Mouse (Mus musculus) midbrain, embryonic 16.5 days (tissue): Measurements from ENCODE around the gene B4galt2. TPM values are rescaled to one million over a fixed set of nuclear protein-coding genes. Genes with fewer than 3 reads are reported as not detected.

ENCODE experiments used
- ATAC-seq: fragments of 200-750 bp; cut with Nextera tagmentation; 2 replicates; pipeline ENCODE4 v1.8.0; 2017; ENCODE audit warnings: moderate TSS enrichment
- H3K27ac ChIP-seq: fragments of 300-500 bp; sonication (generic); 2 replicates; pipeline ENCODE4 v1.5.1; 2014; ENCODE audit warnings: mild to moderate bottlenecking, low read length, mixed read lengths
- H3K27me3 ChIP-seq: fragments of 300-500 bp; sonication (generic); 2 replicates; pipeline ENCODE4 v1.6.1; 2014; ENCODE audit warnings: low read depth, low read length, mixed read lengths; ENCODE audit not compliant: control insufficient read depth, insufficient read depth
- H3K36me3 ChIP-seq: fragments of 300-500 bp; sonication (generic); 2 replicates; pipeline ENCODE4 v1.6.1; 2014; ENCODE audit warnings: mild to moderate bottlenecking, low read length, moderate library complexity, mixed read lengths; ENCODE audit not compliant: control insufficient read depth, insufficient read depth
- H3K4me1 ChIP-seq: fragments of 300-500 bp; sonication (generic); 2 replicates; pipeline ENCODE4 v1.6.1; 2014; ENCODE audit warnings: mild to moderate bottlenecking, low read length, mixed read lengths; ENCODE audit not compliant: control insufficient read depth, insufficient read depth
- H3K4me2 ChIP-seq: fragments of 300-500 bp; sonication (generic); 2 replicates; pipeline ENCODE4 v1.6.1; 2014; ENCODE audit warnings: mild to moderate bottlenecking, low read length, mixed read lengths
- H3K4me3 ChIP-seq: fragments of 300-500 bp; sonication (generic); 2 replicates; pipeline ENCODE4 v1.5.1; 2014; ENCODE audit warnings: low read depth, mild to moderate bottlenecking, low read length, moderate library complexity, mixed read lengths
- H3K9ac ChIP-seq: fragments of 300-500 bp; sonication (generic); 2 replicates; pipeline ENCODE4 v1.6.1; 2014; ENCODE audit warnings: low read depth, low read length, mixed read lengths
- H3K9me3 ChIP-seq: fragments of 300-500 bp; sonication (generic); replicated peaks from 2 replicates; pipeline ENCODE4 v1.6.1; 2014; ENCODE audit warnings: mild to moderate bottlenecking, low read length, mixed read lengths; ENCODE audit not compliant: control insufficient read depth, poor library complexity, severe bottlenecking
- WGBS: fragments of 180-500 bp; shearing (Covaris S2); extraction: QIAGEN DNeasy Blood & Tissue Kit; methylation state at CpG from one replicate; pipeline ENCODE4 v1.1.7; 2014; 5-methylcytosine and 5-hydroxymethylcytosine counted together
- polyA plus RNA-seq: library from polyadenylated mRNA; unstranded; fragments of >200 nt; fragmentation: Nextera tagmentation; extraction: Ambion mirVana; gene quantifications from 2 replicates; pipeline ENCODE4 v1.2.1, GENCODE M21; 2015

B4galt2 gene
- polyA plus RNA-seq, 1 experiment from 2014 or later: 65.5 TPM

DNA sequence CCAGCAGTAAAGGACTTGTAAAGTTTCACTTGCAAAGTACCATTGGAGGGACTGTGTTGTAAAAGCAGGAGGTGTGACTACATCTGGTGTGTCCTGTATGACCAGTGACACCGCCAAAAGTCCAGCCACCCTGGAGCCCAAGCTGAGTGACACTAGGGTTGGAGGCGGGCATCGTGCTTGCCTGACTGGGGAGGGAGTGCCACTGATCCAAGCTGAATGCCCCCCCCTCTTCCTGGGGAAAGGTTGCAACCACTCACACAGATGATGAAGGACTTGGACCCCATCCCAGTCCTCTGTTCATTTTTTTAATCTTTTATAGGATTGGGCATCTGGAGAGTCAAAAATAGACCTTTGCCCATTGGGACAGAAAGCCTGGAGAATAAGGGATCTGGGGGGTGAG lies 41.7 kb downstream of the B4galt2 start:
- WGBS: 89% methylated on average over 3 of the region's 3 CpGs
- Histone ChIP-seq H3K4me3 (no peak overlapping the region), H3K27ac (no peak overlapping the region), H3K4me2 (no peak overlapping the region), H3K9ac (no peak overlapping the region), H3K36me3 (no peaks in the 10 kb centered on the region), H3K4me1 (peaks cover 5% of the 10 kb centered on the region; the same call in 1 of the 2 replicates), H3K9me3 (no peaks in the 10 kb centered on the region), H3K27me3 (no peaks in the 10 kb centered on the region)
- no peak for ATAC-seq

DNA sequence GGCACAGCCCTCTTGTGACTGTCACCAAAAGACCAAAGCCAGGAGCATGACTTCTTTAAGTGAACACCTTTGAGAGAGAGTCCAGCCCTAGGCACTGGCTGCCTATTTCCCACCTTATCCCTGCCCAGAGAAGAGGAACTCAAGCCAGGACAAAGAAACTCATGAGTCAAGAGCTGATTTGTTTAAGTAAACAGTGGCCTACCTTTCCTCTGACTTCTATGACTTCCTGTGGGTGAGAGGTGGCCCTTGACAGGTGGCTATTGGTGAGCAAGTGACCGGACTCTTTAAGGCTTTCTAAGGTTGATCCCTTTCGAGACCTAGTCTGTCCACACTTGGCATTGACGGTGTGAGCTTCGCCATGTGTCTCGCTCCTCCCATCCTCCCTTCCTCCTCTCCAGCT lies 42.5 kb downstream of the B4galt2 start:
- Histone ChIP-seq H3K36me3 (no peaks in the 10 kb centered on the region), H3K4me2 (no peak overlapping the region), H3K4me1 (peaks cover 5% of the 10 kb centered on the region; the same call in 1 of the 2 replicates), H3K9ac (no peak overlapping the region), H3K9me3 (no peaks in the 10 kb centered on the region), H3K27ac (no peak overlapping the region), H3K4me3 (no peak overlapping the region), H3K27me3 (no peaks in the 10 kb centered on the region)
- no peak for ATAC-seq
- WGBS: 94% methylated on average over 5 of the region's 5 CpGs

DNA sequence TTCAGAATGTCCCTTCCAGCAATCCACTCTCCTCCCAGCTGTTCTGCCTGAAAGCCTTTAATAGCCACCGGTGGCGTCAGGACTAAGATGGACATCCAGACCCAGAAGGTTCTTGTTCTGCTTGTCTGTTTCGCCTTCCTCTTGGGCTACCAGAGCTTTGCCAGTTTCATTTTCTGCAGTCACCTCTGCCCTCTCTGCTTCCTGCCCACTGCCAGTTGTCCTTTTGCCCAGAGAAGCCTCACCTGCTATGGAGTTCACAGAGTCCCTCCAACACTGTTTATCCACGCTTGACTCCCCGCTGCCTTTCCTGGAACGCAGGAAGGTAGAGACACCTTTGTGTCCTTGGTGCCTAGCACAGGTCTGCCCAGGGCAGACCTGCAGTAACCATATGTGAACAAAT lies 43.9 kb downstream of the B4galt2 start:
- peaks cover 10% of the 10 kb centered on the region for H3K4me1 ChIP-seq
- no peak for ATAC-seq
- H3K27me3 ChIP-seq: no peaks in the 10 kb centered on the region
- H3K9ac ChIP-seq: no peak overlapping the region
- no peak overlapping the region for H3K4me3 ChIP-seq
- H3K36me3 ChIP-seq: no peaks in the 10 kb centered on the region
- H3K9me3 ChIP-seq: no peaks in the 10 kb centered on the region
- no peak overlapping the region for H3K4me2 ChIP-seq
- no peak overlapping the region for H3K27ac ChIP-seq
- WGBS: 80% methylated on average over 6 of the region's 6 CpGs

DNA sequence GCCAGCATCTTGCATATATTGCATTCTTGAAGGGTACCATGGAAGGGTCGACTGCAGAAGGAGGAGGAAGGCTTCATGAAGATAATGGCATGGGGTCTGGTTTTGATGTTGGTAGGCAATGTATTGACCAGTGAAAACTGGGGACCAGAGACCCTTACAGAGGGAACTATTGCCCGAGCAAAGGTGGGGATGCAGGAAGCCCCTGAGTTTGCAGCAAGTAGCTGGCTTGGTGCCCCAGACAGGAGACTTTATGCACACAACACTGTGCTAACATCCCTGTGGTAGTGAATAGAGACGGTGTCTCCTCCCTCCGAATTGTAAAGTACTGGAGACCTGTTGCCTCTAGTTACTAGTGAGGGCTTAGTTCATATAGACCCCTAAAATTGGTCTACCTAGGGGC lies 46.0 kb downstream of the B4galt2 start:
- Histone ChIP-seq H3K4me2 (no peak overlapping the region), H3K9me3 (no peaks in the 10 kb centered on the region), H3K4me1 (peaks cover 12% of the 10 kb centered on the region), H3K27me3 (no peaks in the 10 kb centered on the region), H3K27ac (no peak overlapping the region), H3K36me3 (no peaks in the 10 kb centered on the region), H3K9ac (no peak overlapping the region), H3K4me3 (no peak overlapping the region; the same call in 1 of the 2 replicates)
- ATAC-seq: no peak
- WGBS: 77% methylated on average over 4 of the region's 4 CpGs

DNA sequence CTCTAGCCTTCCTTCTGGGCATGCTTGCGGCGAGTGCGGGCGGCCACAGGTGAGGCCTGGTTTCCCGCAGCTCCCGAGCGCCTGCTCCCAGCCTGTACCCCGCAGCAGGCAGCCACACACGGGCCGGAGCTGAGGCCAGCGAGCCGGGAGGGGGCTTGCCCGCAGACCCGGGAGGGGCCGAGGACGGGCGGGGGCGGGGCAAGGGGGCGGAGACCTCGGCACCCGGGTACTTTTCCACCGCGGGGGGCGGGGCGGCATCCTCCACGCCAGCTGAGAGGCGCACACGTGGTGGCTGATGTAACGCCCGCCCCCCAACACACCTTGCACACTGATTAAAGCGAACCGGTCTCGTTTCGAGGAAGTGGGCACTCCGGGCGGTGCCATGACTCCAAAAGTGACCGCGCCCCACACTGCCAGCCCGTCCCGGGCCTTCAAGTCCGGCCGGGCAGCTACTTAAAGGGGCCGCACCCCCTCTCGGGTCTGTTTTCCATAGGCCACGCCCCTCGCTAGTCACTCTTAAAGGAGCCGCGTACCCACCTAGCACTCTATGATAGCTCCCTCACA lies 47.0 kb downstream of the B4galt2 start:
- Histone ChIP-seq H3K4me1 (peaks cover 12% of the 10 kb centered on the region), H3K9me3 (no peaks in the 10 kb centered on the region), H3K9ac (peak overlapping the region; percentile 78), H3K27me3 (no peaks in the 10 kb centered on the region), H3K36me3 (no peaks in the 10 kb centered on the region), H3K4me2 (peak overlapping the region; percentile 80), H3K4me3 (peak overlapping the region; percentile 62), H3K27ac (peak overlapping the region; percentile 86)
- WGBS: under 1% methylated on average over 37 of the region's 48 CpGs
- ATAC-seq: peak; percentile 92

DNA sequence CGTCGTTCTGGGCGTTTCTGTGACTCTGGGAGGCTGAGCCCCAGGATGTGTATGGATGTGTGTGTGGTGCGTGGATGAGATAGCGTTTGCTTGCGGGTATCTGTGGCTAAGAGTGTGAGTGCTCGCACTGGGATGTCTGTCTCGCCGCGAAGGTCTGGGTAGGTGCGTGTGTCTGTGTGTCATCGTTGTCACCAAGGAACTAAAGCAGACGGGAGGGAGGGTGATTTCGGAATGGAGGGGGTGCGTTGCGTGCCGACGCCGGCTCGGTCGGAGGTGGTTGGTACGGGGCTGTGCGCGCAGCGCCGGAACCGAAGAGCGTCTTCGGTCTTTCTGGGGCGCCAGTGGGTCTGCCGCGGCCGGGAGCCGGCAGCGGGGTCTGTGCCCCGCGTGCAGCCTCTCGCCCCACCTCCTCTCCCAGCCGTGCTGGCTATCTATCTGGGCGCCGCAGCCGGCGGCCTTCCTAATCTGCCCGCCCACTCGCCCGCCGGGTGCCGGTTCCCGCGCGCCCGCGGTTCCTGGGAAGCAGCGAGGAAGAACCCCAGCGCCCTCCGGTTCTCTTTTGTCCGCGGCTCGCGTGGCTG lies 47.7 kb downstream of the B4galt2 start:
- H3K27me3 ChIP-seq: no peaks in the 10 kb centered on the region
- peak overlapping the region; percentile 80 for H3K4me2 ChIP-seq
- peak overlapping the region; percentile 78 for H3K9ac ChIP-seq
- ATAC-seq: peak; percentile 54
- peak overlapping the region; percentile 62 for H3K4me3 ChIP-seq
- no peaks in the 10 kb centered on the region for H3K36me3 ChIP-seq
- peaks cover 12% of the 10 kb centered on the region for H3K4me1 ChIP-seq
- no peaks in the 10 kb centered on the region for H3K9me3 ChIP-seq
- H3K27ac ChIP-seq: peak overlapping the region; percentile 86
- under 1% methylated on average over 56 of the region's 60 CpGs for whole genome bisulfite sequencing

DNA sequence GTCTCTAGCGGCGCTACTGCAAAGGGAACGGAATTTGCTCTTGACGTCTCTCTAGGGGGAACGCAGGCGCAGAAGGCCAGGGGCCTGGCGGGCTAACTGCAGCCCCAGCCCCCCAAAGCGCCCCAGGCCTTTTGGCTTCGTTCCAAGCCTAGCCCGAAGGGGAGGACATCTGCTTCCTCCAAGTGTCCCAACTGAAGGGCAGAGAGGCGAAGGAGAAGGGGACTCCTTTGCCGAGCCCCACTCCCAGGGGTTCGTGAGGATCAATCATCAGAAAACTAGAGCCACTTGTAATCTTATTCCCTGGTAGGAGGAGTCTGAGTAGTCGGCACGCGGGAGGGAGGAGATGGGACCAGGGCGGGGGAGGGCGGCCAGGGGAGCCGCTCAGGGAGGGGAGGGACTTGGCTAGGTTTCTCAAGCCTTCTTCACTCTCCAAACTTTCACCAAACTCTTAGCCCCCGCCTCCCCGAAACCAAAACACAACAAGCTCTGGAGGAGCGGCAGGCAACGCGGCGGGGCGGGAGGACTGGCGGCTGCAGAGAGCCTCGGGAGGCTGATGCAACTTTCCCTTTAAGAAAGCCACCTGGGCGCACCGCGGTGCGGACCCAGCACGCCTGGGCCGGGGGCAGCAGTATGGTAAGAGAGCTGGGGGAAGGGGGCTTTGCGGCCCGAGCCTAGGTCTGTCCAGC lies 48.3 kb downstream of the B4galt2 start:
- H3K27ac ChIP-seq: peak overlapping the region; percentile 86
- WGBS: under 1% methylated on average over 36 of the region's 36 CpGs
- ATAC-seq: peak; percentile 55

DNA sequence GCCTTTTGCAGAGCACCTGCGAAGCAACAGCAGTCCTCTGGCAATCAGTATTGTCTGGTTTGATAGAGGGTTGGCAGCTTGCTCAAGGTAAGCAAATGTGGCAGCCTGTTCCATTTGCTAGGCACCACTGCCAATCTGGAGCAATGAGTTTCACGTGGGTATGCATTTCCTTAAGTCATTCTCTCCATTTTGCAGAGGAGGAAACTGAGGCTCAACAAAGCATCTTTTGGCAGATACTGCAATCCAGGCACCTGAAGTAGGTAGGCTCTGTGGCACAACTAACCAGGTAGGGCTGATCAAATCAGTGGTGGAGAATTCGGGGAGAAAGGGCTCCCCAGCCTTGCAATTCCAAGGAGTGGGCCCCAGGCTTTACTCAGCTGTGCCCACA lies 48.8 kb downstream of the B4galt2 start, which contains the start of gene Slc6a9:
Gene Slc6a9 (plus strand): TSS at position 50 of the 388 bp plus-strand sequence.
- no peak for ATAC-seq
- whole genome bisulfite sequencing: 21% methylated on average over 3 of the region's 3 CpGs
- H3K9ac ChIP-seq: peak within 1 kb of the TSS; percentile 78

More for the DNA sequence above, 48.3 kb downstream of the B4galt2 start:
- Histone ChIP-seq H3K9me3 (no peaks in the 10 kb centered on the region), H3K4me1 (peaks cover 14% of the 10 kb centered on the region), H3K4me3 (peak overlapping the region; percentile 62), H3K4me2 (peak overlapping the region; percentile 80), H3K27me3 (no peaks in the 10 kb centered on the region), H3K36me3 (no peaks in the 10 kb centered on the region), H3K9ac (peak overlapping the region; percentile 78)

More for the DNA sequence above, 48.8 kb downstream of the B4galt2 start, which contains the start of gene Slc6a9:
- peak within 1 kb of the TSS; percentile 86 for H3K27ac ChIP-seq
- H3K9me3 ChIP-seq: no peaks in the 10 kb centered on the region
- H3K36me3 ChIP-seq: no peaks in the 10 kb centered on the region
- H3K4me1 ChIP-seq: peaks cover 20% of the 10 kb centered on the region
- peak within 1 kb of the TSS; percentile 62 for H3K4me3 ChIP-seq
- H3K27me3 ChIP-seq: no peaks in the 10 kb centered on the region
- peak within 1 kb of the TSS; percentile 80 for H3K4me2 ChIP-seq
